Mouse (Mus musculus) brain, adult 2 months (tissue): ENCODE data around the gene Gopc.

ENCODE experiments used
- DNase-seq: peaks from one replicate; pipeline ENCODE4 v3.0.0; 2011; ENCODE audit warnings: low read depth, low spot score

Gene Gopc

DNA sequence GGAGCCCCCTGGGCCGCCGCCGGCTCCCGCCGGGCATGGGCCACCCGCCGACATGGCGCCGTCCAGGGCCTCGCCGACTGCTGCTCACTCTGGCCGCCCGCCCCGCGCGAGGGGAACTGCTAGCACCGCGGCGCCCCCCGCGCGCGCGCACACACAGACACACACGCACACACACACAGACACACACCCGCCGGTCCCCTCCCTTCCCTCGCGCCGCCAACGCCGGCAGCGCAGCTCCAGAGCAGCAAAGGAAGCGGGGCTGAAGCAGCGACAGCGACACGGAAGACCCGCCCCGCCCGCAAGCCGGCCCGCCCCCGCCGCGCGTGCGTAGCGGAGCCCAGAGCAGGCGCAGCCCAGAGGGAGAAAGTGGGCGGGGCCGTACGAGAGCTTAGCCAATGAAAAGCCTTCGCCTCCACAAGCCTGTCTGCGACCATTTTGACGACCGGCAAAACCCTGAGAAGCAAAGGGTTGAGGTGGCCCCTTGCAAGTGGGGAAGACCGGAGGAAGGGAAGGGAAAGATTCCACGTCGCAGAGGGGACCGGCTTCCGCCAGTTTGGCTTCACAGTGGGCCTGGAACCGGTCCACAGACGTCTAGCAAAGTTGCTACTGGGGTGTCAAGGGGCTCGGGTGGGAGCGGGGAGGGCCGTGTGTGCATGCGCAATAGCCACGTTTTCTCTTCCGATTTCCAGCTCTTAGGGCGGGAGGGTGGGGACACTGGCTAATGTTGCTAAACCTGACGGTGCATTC, at the start of gene Gopc:
Gene Gopc (minus strand): TSS at position 280 of the 747 bp plus-strand sequence.
- DNase-seq = peak; percentile 99

DNA sequence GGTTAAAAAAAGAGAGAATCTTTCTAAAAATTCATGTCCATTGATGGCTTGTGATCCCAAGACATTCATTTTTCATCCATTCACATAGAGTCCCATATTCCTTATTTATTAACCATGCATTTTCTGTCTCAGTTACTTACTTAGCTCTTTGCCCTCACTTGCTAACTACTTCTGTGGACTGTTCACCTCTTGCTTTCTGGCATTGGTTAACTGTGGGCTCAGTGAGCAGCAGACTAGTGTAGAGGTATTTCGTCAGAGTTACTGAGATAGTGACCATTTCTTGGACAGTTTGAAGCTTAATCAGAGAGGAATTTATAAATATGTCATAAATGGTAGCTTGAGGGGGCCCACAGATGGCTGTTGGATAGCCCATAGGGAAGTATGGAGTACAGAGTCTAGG, 49.0 kb upstream of the Gopc start:
- DNase-seq = no peak

DNA sequence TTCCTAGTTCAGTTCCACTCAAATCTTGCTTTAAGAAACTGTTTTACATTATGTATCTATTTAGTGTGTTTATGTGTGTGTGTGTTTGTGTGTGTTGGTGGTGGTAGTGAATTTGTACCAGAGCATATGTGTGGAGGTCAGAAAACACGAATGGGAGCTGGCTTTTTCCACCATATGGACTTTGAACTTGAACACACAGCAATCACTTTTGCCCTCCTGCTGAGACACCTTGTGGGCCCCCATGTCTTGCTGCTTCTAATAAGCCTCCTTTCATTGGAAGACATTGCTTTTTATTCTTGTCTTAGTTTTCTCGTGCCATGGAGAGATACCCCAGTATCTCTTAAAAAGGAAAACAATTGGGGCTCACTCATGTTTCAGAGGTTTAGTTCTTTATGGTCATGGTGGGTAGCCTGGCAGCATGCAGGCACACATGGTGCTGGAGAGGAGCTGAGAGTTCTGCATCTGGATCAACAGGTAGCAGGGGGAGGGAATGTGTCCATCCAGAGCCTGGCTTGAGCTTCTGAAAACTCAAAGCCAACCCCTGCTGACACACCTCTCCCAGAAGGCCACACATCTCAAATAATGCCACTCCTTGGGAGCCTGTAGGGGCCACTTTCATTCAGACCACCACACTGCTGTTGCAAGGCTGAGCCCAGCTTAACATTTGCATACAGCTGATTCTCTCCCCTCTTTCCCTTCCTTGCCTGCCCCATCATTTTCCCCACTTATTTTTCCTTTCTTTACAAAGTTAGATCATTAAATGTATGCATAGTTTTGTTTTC, 45.9 kb upstream of the Gopc start:
- no peak for DNase-seq

DNA sequence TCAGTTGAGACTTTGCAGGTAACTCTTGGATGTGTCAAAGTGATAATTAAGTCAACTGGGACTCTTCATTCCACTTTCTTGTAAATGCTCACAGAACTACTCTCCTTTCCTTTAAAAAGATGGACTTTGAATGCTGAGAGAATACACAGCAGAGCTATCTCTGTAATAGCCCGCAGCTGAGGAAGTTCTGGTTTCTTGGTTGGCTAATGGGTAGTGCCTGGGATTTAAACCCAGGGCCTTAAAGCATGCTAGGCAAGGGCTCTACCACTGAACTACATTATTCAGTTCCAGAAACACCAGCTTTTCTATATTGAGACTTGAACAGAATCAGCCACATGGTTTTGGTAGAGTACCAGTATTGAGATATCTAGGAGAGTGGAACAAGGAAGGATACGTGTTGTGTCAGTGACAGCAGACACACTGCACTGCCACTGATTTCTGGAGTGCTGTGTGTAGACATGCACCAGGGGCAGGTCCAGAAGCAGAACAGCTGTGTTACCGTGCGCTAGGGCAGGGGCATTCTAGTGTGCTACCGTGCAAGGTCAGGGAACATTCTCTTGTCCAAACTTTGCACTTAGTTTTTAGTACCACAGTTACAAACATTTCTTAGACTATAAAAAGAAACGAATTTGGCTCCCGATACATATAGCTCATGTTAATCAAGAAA, 44.5 kb upstream of the Gopc start:
- no peak for DNase-seq

DNA sequence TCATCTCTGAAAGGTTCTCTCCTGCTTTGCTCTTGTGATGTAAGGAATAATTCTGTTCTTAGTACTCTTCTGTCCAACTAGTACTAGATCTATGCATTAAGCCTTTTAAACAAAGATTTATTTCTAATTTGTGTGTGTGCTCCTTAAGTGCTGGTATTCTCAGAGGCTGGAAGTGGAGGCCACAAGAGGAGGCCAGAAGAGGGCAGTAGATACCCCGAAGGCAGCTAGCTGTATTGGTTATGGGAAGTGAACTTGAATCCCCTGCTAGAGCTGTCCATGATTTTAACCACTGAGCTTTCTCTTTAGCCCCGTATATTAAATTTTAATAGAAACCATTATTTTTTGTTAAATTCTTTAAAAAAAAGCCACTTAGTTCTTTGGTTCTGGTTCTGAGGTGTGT, 41.2 kb upstream of the Gopc start:
- DNase-seq = peak; percentile 33

DNA sequence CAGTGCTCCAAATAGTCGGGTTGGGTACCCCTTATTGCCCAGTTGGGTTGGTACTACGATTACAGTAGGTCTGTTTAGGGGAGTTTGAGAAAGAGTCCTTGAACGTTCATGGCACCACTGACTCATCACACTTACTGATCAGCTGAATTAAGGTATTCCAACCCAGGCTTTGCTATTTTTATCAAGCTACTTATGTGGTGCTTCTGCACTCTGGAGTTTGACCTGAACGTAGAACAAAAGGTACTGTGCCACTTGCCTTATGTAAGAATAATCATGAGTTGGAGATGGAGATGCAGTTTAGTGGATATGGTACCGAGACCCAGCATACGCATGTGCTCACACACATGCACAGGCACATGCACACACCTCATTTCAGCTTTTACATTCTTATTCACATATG, 39.8 kb upstream of the Gopc start:
- peak; percentile 48 for DNase-seq

DNA sequence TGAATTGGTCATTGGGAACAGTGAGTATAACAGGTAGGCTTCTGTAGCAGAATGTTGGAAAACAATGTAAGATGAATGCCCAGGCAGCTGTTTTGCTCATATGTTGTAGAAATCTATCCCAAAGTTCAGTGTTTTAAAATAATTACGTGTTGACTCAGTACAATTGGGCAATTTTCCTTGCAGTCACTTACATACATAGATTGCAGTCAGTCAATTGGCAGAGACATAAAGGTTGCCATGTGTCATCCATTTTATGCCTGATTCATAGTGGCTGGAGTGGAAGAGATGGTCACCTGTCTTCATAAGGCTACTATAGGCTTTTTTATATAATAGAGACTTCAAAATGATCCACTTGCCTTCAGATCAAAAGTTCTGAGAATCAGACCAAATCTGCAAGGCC, 38.6 kb upstream of the Gopc start:
- no peak for DNase-seq

DNA sequence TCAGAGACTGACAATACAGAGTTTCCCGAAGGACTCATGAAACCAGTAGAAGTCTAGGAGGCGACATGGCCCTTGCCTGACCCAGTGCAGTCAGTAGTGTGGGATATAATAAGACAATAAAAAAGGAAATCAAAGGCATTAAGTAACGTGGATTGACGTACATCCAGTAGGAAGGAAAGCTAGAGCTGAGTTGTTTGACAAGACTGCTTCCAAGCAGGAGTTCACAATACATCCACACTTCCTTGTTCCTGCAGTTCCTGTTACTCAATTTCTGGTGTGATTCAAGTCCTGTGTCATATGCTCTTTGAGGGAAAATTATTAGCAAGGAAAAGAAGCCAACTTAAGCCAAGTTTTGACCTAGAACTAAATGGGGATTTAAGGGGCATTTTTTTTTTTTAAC, 37.5 kb upstream of the Gopc start:
- no peak for DNase-seq

DNA sequence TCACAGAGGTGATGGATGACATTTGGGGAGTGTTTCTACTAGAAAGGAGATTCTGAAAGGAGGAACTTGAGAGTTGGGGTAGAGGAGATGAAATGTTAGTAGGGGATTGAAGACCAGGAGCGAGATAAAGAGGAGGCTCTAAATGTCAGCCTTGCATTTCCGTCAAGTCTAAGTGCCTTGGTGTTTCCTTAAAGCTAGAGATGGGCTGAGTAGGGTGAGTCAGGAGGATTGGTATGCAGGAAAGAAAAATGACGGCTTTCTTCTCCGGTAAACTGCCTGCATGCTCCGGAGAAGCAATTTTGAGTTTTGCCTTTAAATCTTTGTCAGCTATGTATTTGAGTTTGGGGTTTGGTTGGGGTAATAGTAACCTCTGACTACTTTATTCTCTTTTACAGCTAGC, 37.0 kb upstream of the Gopc start:
- DNase-seq = no peak

DNA sequence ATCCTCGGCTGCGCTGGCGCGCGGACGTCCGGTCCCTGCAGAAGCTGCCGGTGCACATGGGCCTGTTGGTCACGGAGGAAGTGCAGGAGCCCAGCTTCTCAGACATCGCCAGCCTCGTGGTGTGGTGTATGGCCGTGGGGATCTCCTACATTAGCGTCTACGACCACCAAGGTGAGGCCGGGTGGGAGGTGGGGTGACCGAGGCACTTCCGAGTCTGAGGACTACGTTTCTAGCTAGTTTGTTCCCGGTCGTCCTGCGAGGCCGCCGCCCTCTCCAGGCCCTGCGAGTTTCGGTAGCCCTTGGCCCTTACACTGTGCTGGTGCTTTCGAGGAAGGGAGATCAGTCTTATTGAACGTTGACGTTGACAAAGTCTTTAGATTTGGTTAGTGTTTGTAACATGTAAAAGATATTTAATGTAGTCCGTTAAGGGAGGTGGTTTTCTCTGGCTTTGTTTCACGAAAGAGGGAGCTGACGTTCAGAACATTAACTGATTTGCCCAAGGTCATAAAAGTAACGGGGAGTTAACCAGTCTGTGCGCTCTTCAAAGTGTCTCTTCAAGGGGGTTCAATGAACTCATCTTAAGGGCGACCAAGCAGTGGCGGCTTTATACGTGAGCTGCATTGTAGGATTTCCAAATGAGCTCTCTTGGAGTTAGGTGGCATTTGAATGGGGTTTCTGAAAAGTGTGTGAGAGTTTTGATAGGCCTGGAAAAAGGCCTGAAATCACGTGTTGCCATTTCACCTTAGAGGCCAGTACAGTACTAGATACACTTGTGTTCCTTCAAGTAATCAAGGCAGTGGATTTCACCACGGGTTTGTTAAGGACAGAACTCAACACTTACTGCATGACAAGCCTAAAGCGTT, 36.3 kb upstream of the Gopc start:
- DNase-seq = no peak

DNA sequence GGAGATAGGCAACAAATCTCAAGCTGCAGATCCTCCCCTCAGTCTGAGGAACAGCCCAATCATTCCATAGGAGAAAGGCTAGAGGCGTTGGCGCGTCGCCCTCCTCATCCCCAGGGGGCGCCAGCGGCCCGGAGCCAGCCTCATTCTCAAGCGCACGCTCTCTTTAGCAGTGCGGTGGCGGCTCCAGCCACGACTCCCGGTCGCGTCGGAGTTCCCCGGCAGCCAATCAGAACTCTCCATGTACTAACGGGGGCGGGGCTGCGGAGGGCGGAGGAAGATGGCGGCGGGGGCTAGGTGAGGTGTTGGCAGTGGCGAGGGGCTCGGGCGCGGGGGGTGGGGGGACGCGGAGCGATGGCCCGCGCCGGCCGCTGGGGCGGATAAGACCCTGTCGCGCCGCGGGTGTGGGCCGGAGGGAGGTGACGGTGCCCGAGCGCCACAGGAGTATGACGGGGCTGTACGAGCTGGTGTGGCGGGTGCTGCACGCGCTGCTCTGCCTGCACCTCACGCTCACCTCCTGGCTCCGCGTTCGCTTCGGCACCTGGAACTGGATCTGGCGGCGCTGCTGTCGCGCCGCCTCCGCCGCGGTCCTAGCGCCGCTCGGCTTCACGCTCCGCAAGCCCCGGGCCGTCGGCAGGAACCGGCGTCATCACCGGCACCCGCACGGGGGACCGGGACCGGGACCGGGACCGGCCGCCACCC, 35.5 kb upstream of the Gopc start, which contains the start of gene Nus1:
Gene Nus1 (plus strand): TSS at position 249 of the 699 bp plus-strand sequence.
- peak; percentile 99 for DNase-seq

DNA sequence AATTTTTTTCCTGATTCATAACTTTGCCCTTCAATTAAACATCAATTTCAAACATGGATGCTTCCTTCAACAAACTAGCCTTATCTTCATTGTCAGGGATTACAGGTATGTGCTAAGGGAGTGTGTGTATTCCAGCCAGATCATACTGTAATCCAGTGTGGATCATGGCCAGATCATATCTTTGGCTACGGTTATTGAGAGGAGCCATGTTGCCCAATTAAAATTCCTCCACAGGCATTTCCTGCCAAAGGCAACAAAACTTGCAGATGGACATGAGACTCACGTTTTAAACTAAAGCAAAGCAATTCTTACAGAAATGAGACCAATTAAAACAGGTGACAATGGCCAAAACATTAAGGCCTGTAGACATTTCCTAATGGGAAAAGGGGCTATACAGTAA, 34.5 kb upstream of the Gopc start:
- DNase-seq = no peak

DNA sequence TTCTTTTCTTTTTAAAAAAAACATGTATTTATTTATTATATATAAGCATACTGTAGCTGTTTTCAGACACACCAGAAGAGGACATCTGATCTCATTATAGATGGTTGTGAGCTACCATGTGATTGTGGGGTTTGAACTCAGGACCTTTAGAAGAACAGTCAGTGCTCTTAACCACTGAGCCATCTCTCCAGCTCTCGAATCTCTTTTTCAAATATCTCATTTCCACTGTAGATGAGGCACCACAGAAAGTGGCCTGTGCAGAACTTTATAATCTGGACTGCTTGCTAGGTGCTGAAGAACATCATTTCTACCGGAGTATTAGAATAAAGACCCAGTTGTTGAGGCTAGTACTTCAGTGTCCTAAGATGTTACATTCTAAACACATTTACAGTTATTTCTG, 33.1 kb upstream of the Gopc start:
- no peak for DNase-seq

DNA sequence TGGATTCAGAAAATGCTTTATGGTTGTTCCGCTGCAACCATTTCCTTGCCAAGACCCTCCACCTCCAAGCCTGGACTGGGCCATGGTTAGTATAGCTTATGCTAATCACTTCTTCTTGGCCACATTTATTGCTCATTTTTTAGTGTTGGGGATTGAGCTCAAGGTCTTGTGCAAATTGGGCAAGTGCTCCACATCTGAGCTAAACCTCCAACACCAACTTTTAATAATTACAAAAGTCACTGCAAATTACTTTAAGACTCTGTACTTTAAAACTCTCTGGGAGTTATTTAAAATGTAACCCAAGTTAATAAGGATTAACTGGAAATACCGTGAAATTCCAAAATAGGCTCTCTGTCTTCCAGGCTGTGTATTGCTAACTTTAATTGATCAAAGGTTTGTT, 25.6 kb upstream of the Gopc start:
- DNase-seq = no peak

DNA sequence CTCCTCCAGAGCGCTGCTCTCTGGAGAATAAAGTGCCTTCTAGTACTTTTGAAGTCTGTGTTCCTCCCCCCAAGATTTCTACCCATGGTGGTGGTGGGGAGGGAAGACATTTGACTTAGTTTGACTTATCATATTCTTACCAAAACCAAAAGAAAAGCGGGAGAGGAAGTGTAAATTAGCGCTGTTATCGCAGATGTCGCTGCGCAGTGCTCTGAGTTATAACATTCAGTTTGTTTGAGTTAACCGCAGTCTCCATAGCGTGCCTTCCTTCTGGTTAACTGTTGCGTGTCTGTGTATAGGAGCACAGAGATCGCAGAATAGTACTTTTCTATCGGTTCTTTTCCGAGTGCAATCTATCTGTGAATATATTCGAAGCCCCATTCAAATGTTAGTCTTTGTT, 23.2 kb upstream of the Gopc start:
- DNase-seq = no peak

DNA sequence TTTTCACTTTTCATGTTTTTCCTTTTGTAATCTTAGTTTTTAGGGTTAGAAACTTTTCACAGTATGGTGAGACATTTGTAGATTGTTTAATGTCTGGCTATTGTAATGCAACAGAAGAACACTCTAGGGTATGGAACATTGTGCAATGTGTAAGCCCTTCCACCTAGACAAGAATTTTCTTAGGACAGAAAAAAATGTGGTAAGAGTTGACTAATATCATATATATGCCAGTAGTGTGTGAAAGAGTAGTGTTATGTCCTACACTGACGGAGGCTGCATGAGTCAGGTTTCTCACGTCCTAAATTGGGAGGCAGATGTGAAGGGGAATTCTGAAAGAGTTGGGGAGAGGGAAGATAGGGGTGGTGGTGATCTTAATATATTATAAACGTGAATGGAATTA, 17.8 kb upstream of the Gopc start:
- DNase-seq = no peak

DNA sequence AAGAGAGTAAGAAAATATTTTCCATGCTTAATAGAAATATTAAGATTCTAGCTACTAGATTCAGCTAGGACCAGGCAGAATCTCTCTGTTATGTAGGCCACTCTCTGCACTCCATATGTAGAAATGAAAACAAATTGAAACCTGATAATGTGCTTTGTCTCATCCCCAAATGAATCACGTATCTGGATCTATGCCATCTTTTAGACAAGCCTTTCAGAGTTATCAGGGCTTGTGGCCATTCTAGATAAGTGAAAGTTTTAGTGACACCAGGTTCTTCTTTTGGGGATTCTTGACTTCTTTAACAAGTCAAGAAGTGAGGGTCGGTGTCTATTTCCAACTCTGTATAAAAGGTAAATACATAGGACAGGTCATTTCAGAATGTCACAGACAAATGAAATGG, 16.8 kb upstream of the Gopc start:
- no peak for DNase-seq

DNA sequence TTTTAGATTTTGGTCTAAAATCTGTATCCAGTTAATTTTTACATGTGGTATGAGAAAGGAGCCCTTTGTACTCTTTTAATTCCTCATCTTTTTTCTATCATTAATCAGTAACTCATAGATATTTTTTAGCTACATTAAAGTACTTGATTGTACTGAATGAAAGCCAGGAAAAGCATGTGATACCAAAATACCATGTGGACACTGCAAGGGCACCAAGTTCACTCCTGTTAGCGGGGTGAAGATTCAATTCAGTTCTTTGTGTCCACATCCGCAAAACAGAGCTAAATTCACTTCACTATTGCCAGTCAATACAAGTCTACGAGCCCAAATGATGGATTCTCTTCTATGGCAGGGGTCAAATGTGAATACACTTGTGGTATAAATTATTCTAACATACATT, 14.7 kb upstream of the Gopc start:
- DNase-seq = no peak

DNA sequence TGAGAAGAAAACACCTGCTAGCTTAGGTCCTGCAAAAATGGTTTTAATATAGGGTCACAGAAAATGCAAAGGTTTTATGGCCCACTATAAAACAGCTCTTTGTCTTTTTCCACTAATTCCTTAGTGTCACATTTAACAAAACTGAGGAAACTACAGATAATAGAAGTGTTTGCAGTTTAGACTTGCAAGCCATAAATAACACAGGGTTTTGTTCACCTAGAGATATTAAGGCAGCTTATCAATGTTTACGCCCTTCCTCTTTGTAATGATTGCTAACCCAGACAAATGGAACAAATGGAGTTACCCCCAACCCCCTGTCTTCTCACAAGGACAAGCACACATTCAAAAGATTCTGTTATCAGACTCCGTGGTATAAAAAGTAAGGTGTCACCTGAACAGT, 9.3 kb upstream of the Gopc start:
- DNase-seq = no peak

DNA sequence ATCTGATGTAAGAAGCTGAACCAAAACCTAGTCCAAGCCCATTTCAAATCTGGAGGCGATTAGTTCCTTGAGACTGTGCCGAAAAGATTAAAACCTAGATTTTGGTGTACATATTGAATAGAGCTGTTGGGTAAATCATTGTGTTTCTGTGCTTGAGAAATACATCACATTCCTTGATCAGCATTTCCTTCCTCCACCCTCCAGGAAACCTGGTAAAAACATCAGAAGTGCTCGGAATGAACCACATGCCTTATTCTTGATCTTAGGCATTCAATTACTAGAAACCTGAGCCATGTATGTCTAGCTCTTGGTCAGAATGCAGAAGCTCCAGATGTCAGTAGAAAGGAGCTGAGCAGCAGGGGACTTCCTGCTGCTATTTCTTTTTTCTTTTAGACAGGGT, 7.5 kb upstream of the Gopc start:
- no peak for DNase-seq

DNA sequence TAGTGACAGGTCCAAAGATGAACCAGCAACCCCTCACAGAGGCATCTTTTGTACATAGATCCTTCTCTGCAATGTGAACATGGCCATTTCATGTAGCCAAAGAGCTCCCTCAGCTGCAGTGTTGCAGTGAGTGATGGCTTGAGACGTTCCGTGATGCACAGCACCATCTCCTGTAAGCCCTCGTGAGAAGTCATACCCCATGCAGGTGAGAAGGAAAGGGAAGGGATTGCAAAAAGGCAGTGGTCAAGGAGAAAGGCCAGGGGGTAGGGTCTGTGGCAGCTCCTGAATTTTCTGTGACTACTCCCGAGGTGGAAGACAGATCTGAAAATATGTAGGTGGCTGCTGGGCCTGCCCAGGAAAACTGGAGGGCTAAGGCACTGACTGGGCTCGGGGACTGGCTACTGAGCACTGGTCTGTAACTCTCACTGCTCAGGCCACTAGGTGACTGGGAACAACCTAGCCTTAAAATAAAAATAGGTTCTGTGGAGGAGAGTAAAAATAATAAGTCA, 7.1 kb upstream of the Gopc start, which contains the start of gene Nepn:
Gene Nepn (plus strand): TSS at position 51 of the 509 bp plus-strand sequence.
- DNase-seq = no peak
